Mouse (Mus musculus): ENCODE measurements at regions not wholly inside any gene's neighbourhood (a gene's known extent, or its start where the extent isn't known, plus 50 kb on each side); places are given as distances from the start of the nearest gene placed in this dataset.

DNA sequence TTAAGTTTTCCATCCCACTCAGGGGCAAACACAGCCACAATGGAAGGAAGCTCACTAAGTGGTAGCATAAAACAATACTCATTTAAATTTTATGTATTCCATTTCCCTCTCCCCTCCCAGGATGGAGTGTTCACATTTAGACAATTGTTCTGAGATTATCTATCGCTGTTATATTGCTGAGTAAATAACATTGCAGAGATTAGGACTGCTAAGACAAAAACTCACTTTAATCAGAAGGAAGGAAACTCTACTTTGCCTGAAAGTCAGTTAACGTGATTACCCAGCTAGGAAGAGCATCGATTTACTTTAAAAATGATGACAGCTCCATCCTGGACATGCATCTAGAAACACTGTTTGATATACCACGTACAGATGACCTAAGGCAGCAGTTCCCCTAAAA is 51.1 kb upstream of the Dab2 start:
- no peak for DNase-seq (ENCODE audit: inconsistent age in 2 of 2, low spot score in 1 of 2)

All from adrenal gland, adult (tissue).